Mouse (Mus musculus) kidney, embryonic 15.5 days (tissue): ENCODE data around the gene Tcte3. TPM values are rescaled to one million over a fixed set of nuclear protein-coding genes. Genes with fewer than 3 reads are reported as not detected.
"Not testable (repeated sequence)": the region's sequence is repeated elsewhere in the genome, so short reads cannot be mapped to it uniquely, and the experiment has no call there.

Experiments
- ATAC-seq: fragments of 200-750 bp; cut with Nextera tagmentation; replicated peaks from 2 replicates; pipeline ENCODE4 v1.8.0; 2017; ENCODE audit warnings: moderate TSS enrichment; ENCODE audit not compliant: low FRiP score
- H3K27ac ChIP-seq: fragments of 300-500 bp; sonication (generic); 2 replicates; pipeline ENCODE4 v1.5.1; 2015; ENCODE audit warnings: mild to moderate bottlenecking, inconsistent platforms
- H3K27me3 ChIP-seq: fragments of 300-500 bp; sonication (generic); 2 replicates; pipeline ENCODE4 v1.6.1; 2015; ENCODE audit warnings: inconsistent platforms
- H3K36me3 ChIP-seq: fragments of 300-500 bp; sonication (generic); 2 replicates; pipeline ENCODE4 v1.6.1; 2015; ENCODE audit warnings: inconsistent platforms
- H3K4me1 ChIP-seq: fragments of 300-500 bp; sonication (generic); 2 replicates; pipeline ENCODE4 v1.6.1; 2015; ENCODE audit warnings: inconsistent platforms
- H3K4me2 ChIP-seq: fragments of 300-500 bp; sonication (generic); 2 replicates; pipeline ENCODE4 v1.6.1; 2015; ENCODE audit warnings: moderate library complexity, mild to moderate bottlenecking, inconsistent platforms
- H3K4me3 ChIP-seq: fragments of 300-500 bp; sonication (generic); replicated peaks from 2 replicates; pipeline ENCODE4 v1.5.1; 2015; ENCODE audit warnings: mild to moderate bottlenecking, inconsistent platforms
- H3K9ac ChIP-seq: fragments of 300-500 bp; sonication (generic); 2 replicates; pipeline ENCODE4 v1.6.1; 2015; ENCODE audit warnings: mild to moderate bottlenecking, inconsistent platforms
- H3K9me3 ChIP-seq: fragments of 300-500 bp; sonication (generic); replicated peaks from 2 replicates; pipeline ENCODE4 v1.6.1; 2016; ENCODE audit warnings: inconsistent platforms
- WGBS: fragments of 180-500 bp; shearing (Covaris S2); methylation state at CpG from one replicate; pipeline ENCODE4 v1.1.7; 2015; ENCODE audit warnings: mixed read lengths; 5-methylcytosine and 5-hydroxymethylcytosine counted together
- polyA plus RNA-seq: library from polyadenylated mRNA; unstranded; fragments of >200 nt; fragmentation: Nextera tagmentation; extraction: Ambion mirVana; gene quantifications from 2 replicates; pipeline ENCODE4 v1.2.1, GENCODE M21; 2015

Tcte3 gene
- polyA plus RNA-seq = 0.64 TPM in 1 of 2 replicates, not detected in the other

GRCm38 (mm10) chr17:15041175-15041729, at the start of gene Tcte3, which contains the start of the genes Ermard and Gm3448:
Gene Tcte3 (minus strand): TSS chr17:15041488.
Gene Ermard (plus strand): TSS chr17:15041208.
Gene Gm3448 (minus strand): TSS chr17:15041537.
- peak; percentile 98 for ATAC-seq
- H3K4me1 ChIP-seq, H3K27me3 ChIP-seq, H3K9me3 ChIP-seq, H3K4me2 ChIP-seq, H3K27ac ChIP-seq, H3K36me3 ChIP-seq, H3K9ac ChIP-seq: not testable (repeated sequence)
- WGBS = 0% methylated on average over 10 of the region's 56 CpGs
- H3K4me3 ChIP-seq = peak within 1 kb of the TSS; percentile 26; the same call in 1 of the 2 replicates

DNA sequence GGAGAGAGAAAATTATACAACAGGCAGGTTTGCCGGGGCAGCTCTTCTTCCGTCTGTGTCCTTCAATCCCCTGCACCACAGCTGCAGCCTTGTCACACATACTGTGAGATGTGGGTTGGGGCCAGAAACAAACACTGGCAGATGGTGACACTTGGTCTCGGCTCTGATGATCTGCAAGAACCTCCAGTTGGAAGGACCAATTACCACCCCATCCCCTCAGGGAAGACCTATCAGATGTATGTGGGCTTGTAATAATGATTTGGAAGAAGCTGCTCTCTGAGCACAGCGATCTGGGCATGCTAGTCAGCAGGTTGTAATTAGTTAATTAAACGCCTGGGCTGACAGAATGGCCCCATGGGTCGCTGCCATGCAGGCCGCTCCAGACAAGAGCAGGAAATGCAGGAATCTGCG, 47.3 kb upstream of the Tcte3 start:
- Histone ChIP-seq H3K27me3 (no peaks in the 10 kb centered on the region), H3K9me3 (no peaks in the 10 kb centered on the region), H3K36me3 (no peaks in the 10 kb centered on the region), H3K4me2 (no peak overlapping the region), H3K4me1 (peaks cover 9% of the 10 kb centered on the region), H3K27ac (no peak overlapping the region), H3K9ac (no peak overlapping the region), H3K4me3 (no peak overlapping the region)
- ATAC-seq = no peak
- 13% methylated on average over 8 of the region's 8 CpGs for WGBS

- ATAC-seq = 0 out of 2 replicates have a peak, but pooled peaks have one; percentile 58
- no peaks in the 10 kb centered on the region for H3K9me3 ChIP-seq
- no peak overlapping the region for H3K4me2 ChIP-seq
- H3K36me3 ChIP-seq = no peaks in the 10 kb centered on the region
- no peak overlapping the region for H3K27ac ChIP-seq
- H3K9ac ChIP-seq = no peak overlapping the region
- no peaks in the 10 kb centered on the region for H3K27me3 ChIP-seq
- H3K4me1 ChIP-seq = peaks cover 9% of the 10 kb centered on the region
- 38% methylated on average over 2 of the region's 2 CpGs for WGBS
- H3K4me3 ChIP-seq = no peak overlapping the region
Measured at GRCm38 (mm10) chr17:15088166-15088565, 46.9 kb upstream of the Tcte3 start.

DNA sequence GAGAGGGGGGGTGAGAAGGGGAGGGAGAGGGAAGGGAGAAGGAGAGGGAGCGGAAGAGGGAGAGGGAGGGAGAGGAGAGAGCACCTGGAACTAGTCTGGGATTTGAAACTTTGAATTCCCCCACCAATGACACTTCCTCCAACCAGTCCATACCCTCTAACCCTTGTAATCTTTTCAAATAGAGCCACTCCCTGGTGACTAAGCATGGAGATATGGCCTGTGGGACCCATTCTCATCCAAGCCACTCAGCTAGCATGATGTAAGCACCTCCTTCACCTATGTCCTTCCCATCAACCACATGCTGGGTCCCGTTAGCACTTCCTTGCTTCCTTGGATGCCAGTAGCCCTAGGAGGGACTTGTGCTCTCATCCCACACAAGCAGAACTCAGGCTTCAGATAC, 43.7 kb upstream of the Tcte3 start:
- no peak for ATAC-seq
- H3K27ac ChIP-seq = no peak overlapping the region
- no peaks in the 10 kb centered on the region for H3K36me3 ChIP-seq
- no peaks in the 10 kb centered on the region for H3K27me3 ChIP-seq
- H3K9me3 ChIP-seq = no peaks in the 10 kb centered on the region
- no peak overlapping the region for H3K4me2 ChIP-seq
- peaks cover 9% of the 10 kb centered on the region for H3K4me1 ChIP-seq
- no peak overlapping the region for H3K9ac ChIP-seq
- WGBS = 81% methylated on average over 2 of the region's 2 CpGs
- H3K4me3 ChIP-seq = no peak overlapping the region

GRCm38 (mm10) chr17:15084226-15084848, 43.0 kb upstream of the Tcte3 start:
- no peak for ATAC-seq
- H3K27ac ChIP-seq = no peak overlapping the region
- H3K4me1 ChIP-seq = peaks cover 9% of the 10 kb centered on the region
- H3K36me3 ChIP-seq = no peaks in the 10 kb centered on the region
- H3K9me3 ChIP-seq = no peaks in the 10 kb centered on the region
- no peaks in the 10 kb centered on the region for H3K27me3 ChIP-seq
- no peak overlapping the region for H3K4me2 ChIP-seq
- no peak overlapping the region for H3K9ac ChIP-seq
- H3K4me3 ChIP-seq = no peak overlapping the region
- WGBS = 84% methylated on average over 13 of the region's 13 CpGs

GRCm38 (mm10) chr17:15077536-15077935, 36.2 kb upstream of the Tcte3 start:
- Histone ChIP-seq H3K27ac (no peak overlapping the region), H3K4me1 (peaks cover 14% of the 10 kb centered on the region; the same call in 1 of the 2 replicates), H3K4me2 (no peak overlapping the region), H3K4me3 (no peak overlapping the region), H3K9me3 (no peaks in the 10 kb centered on the region), H3K27me3 (no peaks in the 10 kb centered on the region), H3K36me3 (no peaks in the 10 kb centered on the region), H3K9ac (no peak overlapping the region)
- ATAC-seq = no peak
- 48% methylated on average over 2 of the region's 2 CpGs for WGBS

DNA sequence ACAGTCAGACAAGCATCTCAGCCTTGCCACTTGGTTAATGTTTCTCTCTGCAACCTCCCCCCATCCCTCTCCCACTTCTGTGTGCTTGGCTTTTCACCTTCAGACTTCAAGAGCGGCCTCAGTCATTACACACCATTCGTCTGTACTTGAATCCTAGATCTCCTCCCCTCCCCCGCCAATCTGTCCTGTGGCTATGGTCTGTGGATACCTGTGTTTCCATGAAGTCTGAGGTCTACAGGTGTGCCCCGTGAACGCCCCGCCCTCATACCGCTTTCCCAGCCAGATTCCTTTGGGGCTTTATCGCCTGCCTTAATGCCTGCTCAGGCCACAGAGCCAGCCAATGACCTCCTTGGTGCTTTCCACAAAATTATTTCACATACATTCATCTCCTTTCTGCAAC, 33.7 kb upstream of the Tcte3 start:
- 71% methylated on average over 8 of the region's 8 CpGs for WGBS
- H3K36me3 ChIP-seq = no peaks in the 10 kb centered on the region
- ATAC-seq = peak; percentile 65
- no peak overlapping the region for H3K4me2 ChIP-seq
- H3K27ac ChIP-seq = no peak overlapping the region
- no peak overlapping the region for H3K4me3 ChIP-seq
- H3K9ac ChIP-seq = no peak overlapping the region
- peaks cover 14% of the 10 kb centered on the region; the same call in 1 of the 2 replicates for H3K4me1 ChIP-seq
- no peaks in the 10 kb centered on the region for H3K27me3 ChIP-seq
- no peaks in the 10 kb centered on the region for H3K9me3 ChIP-seq

DNA sequence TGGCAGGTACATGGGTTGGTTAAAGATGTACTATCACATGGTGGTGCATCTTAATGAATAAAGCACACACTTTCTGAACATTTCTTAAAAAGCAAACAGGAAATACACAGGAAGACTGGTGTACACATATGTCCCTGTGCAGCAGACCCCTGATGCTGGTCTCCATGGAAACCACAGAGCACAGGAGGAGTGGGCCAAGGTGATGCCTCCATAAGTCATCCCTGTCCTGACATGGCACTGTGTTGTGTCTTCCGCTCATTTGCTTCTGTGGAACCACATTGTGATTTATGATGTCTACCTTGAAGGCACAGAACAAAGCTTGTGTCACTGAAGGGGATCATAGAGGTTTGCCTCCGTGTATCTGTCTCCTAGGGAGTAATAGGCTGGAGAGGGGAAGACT, 30.9 kb upstream of the Tcte3 start:
- WGBS = 57% methylated on average over 2 of the region's 2 CpGs
- ATAC-seq = no peak
- Histone ChIP-seq H3K4me3 (no peak overlapping the region), H3K9me3 (no peaks in the 10 kb centered on the region), H3K9ac (no peak overlapping the region), H3K4me2 (no peak overlapping the region), H3K27ac (no peak overlapping the region), H3K27me3 (no peaks in the 10 kb centered on the region), H3K36me3 (no peaks in the 10 kb centered on the region), H3K4me1 (peaks cover 25% of the 10 kb centered on the region)

DNA sequence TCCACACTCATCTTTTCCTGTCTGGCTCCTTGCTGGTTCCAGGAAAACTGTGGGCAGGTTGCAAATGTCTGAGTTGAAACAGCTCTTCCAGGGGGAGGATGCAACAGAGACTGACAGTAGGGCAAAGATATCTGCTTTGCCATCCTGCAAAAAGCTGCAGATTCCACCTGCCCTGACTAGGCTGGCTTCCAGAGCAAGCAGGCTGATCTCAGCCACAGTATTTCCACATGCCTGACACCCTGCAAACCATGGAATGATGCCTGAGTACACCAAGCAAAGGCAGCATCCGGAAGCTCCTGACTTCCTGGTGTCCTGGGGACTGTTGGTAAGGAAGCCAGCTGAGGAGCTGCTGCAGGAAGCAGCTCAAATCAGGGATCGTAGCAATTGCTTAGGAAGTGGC, 27.8 kb upstream of the Tcte3 start:
- no peaks in the 10 kb centered on the region for H3K9me3 ChIP-seq
- no peak overlapping the region for H3K9ac ChIP-seq
- H3K27ac ChIP-seq = no peak overlapping the region
- no peak overlapping the region for H3K4me2 ChIP-seq
- 42% methylated on average over 2 of the region's 2 CpGs for WGBS
- H3K4me1 ChIP-seq = peaks cover 27% of the 10 kb centered on the region
- no peaks in the 10 kb centered on the region for H3K27me3 ChIP-seq
- no peak for ATAC-seq
- no peak overlapping the region for H3K4me3 ChIP-seq
- 0 out of 2 replicates have a peak, but pooled peaks cover under 1% of the 10 kb centered on the region for H3K36me3 ChIP-seq

- Histone ChIP-seq H3K9me3 (no peaks in the 10 kb centered on the region), H3K27me3 (no peaks in the 10 kb centered on the region), H3K4me1 (peaks cover 23% of the 10 kb centered on the region), H3K9ac (no peak overlapping the region), H3K36me3 (peaks cover 8% of the 10 kb centered on the region; the same call in 1 of the 2 replicates), H3K4me3 (no peak overlapping the region), H3K4me2 (no peak overlapping the region), H3K27ac (no peak overlapping the region)
- 34% methylated on average over 8 of the region's 8 CpGs for WGBS
- no peak for ATAC-seq
Measured at GRCm38 (mm10) chr17:15068040-15068792, 26.9 kb upstream of the Tcte3 start.

- Histone ChIP-seq H3K4me2 (no peak overlapping the region), H3K9me3 (no peaks in the 10 kb centered on the region), H3K27me3 (no peaks in the 10 kb centered on the region), H3K4me1 (peaks cover 23% of the 10 kb centered on the region), H3K4me3 (no peak overlapping the region), H3K36me3 (peaks cover 21% of the 10 kb centered on the region; the same call in 1 of the 2 replicates), H3K9ac (no peak overlapping the region), H3K27ac (no peak overlapping the region)
- WGBS = 54% methylated on average over 1 of the region's 1 CpGs
- no peak for ATAC-seq
Measured at GRCm38 (mm10) chr17:15066911-15067310, 25.6 kb upstream of the Tcte3 start.

GRCm38 (mm10) chr17:15066066-15066465, 24.8 kb upstream of the Tcte3 start:
- WGBS = 26% methylated on average over 6 of the region's 6 CpGs
- Histone ChIP-seq H3K27ac (no peak overlapping the region), H3K4me2 (peak overlapping the region; percentile 50), H3K9ac (no peak overlapping the region), H3K9me3 (no peaks in the 10 kb centered on the region), H3K36me3 (peaks cover 28% of the 10 kb centered on the region), H3K27me3 (no peaks in the 10 kb centered on the region), H3K4me3 (0 out of 2 replicates have a peak overlapping the region, but pooled peaks have one; percentile 7), H3K4me1 (peaks cover 23% of the 10 kb centered on the region)
- peak; percentile 68 for ATAC-seq
